Mouse (Mus musculus) intestine, postnatal 0 days (tissue): ENCODE measurements around the gene Olfr370. TPM values are rescaled to one million over a fixed set of nuclear protein-coding genes. Genes with fewer than 3 reads are reported as not detected.
A peak's percentile ranks its signal among the peaks of the same experiment; 100 is the strongest.

Source experiments
- ATAC-seq: fragments of 200-750 bp; cut with Nextera tagmentation; 2 replicates; pipeline ENCODE4 v1.8.0; 2017; ENCODE audit warnings: mild to moderate bottlenecking, moderate TSS enrichment, moderate library complexity
- H3K27ac ChIP-seq: fragments of 300-500 bp; sonication (generic); 2 replicates; pipeline ENCODE4 v1.5.1; 2014; ENCODE audit warnings: mild to moderate bottlenecking, low read depth, low read length, moderate library complexity
- H3K27me3 ChIP-seq: fragments of 300-500 bp; sonication (generic); replicated peaks from 2 replicates; pipeline ENCODE4 v1.6.1; 2014; ENCODE audit warnings: low read length, mixed read lengths; ENCODE audit not compliant: control insufficient read depth, insufficient read depth
- H3K36me3 ChIP-seq: fragments of 300-500 bp; sonication (generic); 2 replicates; pipeline ENCODE4 v1.6.1; 2014; ENCODE audit warnings: mild to moderate bottlenecking, moderate library complexity; ENCODE audit not compliant: control insufficient read depth, insufficient read depth
- H3K4me1 ChIP-seq: fragments of 300-500 bp; sonication (generic); replicated peaks from 2 replicates; pipeline ENCODE4 v1.6.1; 2014; ENCODE audit warnings: antibody characterized with exemption, low read length, mixed read lengths; ENCODE audit not compliant: control insufficient read depth, insufficient read depth
- H3K4me2 ChIP-seq: fragments of 300-500 bp; sonication (generic); replicated peaks from 2 replicates; pipeline ENCODE4 v1.6.1; 2014; ENCODE audit warnings: low read depth, mild to moderate bottlenecking, moderate library complexity
- H3K4me3 ChIP-seq: fragments of 300-500 bp; sonication (generic); 2 replicates; pipeline ENCODE4 v1.5.1; 2014; ENCODE audit warnings: low read depth, low read length
- H3K9ac ChIP-seq: fragments of 300-500 bp; sonication (generic); 2 replicates; pipeline ENCODE4 v1.6.1; 2014; ENCODE audit warnings: mild to moderate bottlenecking, low read depth, low read length
- H3K9me3 ChIP-seq: fragments of 300-500 bp; sonication (generic); 2 replicates; pipeline ENCODE4 v1.6.1; 2016; ENCODE audit warnings: mixed run types; ENCODE audit not compliant: control insufficient read depth
- CTCF ChIP-seq: sonication (generic); IDR thresholded peaks from 2 replicates; pipeline ENCODE4 v1.5.1; 2016; ENCODE audit warnings: low read depth, mild to moderate bottlenecking, control low read depth, antibody characterized with exemption, moderate library complexity
- WGBS: fragments of 180-500 bp; shearing (Covaris S2); extraction: QIAGEN DNeasy Blood & Tissue Kit; methylation state at CpG from one replicate; pipeline ENCODE4 v1.1.7; 2014; 5-methylcytosine and 5-hydroxymethylcytosine counted together
- polyA plus RNA-seq: library from polyadenylated mRNA; unstranded; fragments of >200 nt; fragmentation: Nextera tagmentation; extraction: Ambion mirVana; gene quantifications from 2 replicates; pipeline ENCODE4 v1.2.1, GENCODE M21; 2015

The Olfr370 gene
- polyA plus RNA-seq, 1 experiment from 2014 or later: not detected

GRCm38 (mm10) chr8:83585333-83585732, 49.8 kb downstream of the Olfr370 start:
- Histone ChIP-seq H3K4me3 (no peak overlapping the region), H3K4me2 (no peak overlapping the region), H3K36me3 (peaks cover 7% of the 10 kb centered on the region; the same call in 1 of the 2 replicates), H3K27me3 (no peaks in the 10 kb centered on the region), H3K9me3 (no peaks in the 10 kb centered on the region), H3K27ac (peak overlapping the region; percentile 60), H3K4me1 (0 out of 2 replicates have a peak, but pooled peaks cover 7% of the 10 kb centered on the region), H3K9ac (no peak overlapping the region)
- TF ChIP-seq CTCF: no peak
- peak; percentile 57 for ATAC-seq
- WGBS: 32% methylated on average over 3 of the region's 3 CpGs

- no peaks in the 10 kb centered on the region for H3K27me3 ChIP-seq
- no peak for ATAC-seq
- H3K4me1 ChIP-seq: no peaks in the 10 kb centered on the region
- H3K9ac ChIP-seq: no peak overlapping the region
- H3K4me3 ChIP-seq: no peak overlapping the region
- H3K27ac ChIP-seq: no peak overlapping the region
- TF ChIP-seq CTCF: no peak
- peaks cover 7% of the 10 kb centered on the region; the same call in 1 of the 2 replicates for H3K36me3 ChIP-seq
- no peaks in the 10 kb centered on the region for H3K9me3 ChIP-seq
- 68% methylated on average over 6 of the region's 6 CpGs for WGBS
- H3K4me2 ChIP-seq: no peak overlapping the region
These were observed 52.1 kb downstream of the Olfr370 start for GRCm38 (mm10) chr8:83587644-83588043.

GRCm38 (mm10) chr8:83588886-83589285, 53.3 kb downstream of the Olfr370 start:
- no peak overlapping the region for H3K4me3 ChIP-seq
- no peaks in the 10 kb centered on the region for H3K9me3 ChIP-seq
- no peak overlapping the region for H3K27ac ChIP-seq
- 49% methylated on average over 5 of the region's 5 CpGs for WGBS
- peaks cover 7% of the 10 kb centered on the region; the same call in 1 of the 2 replicates for H3K36me3 ChIP-seq
- no peak for ATAC-seq
- TF ChIP-seq CTCF: no peak
- H3K4me1 ChIP-seq: 0 out of 2 replicates have a peak, but pooled peaks cover 5% of the 10 kb centered on the region
- no peak overlapping the region for H3K9ac ChIP-seq
- no peaks in the 10 kb centered on the region for H3K27me3 ChIP-seq
- H3K4me2 ChIP-seq: no peak overlapping the region

- ATAC-seq: no peak
- WGBS: 76% methylated on average over 7 of the region's 7 CpGs
- peak; percentile 54 for TF ChIP-seq CTCF
These were observed 55.0 kb downstream of the Olfr370 start for GRCm38 (mm10) chr8:83590488-83591023.

GRCm38 (mm10) chr8:83592682-83593081, 57.1 kb downstream of the Olfr370 start:
- no peak overlapping the region for H3K27ac ChIP-seq
- ATAC-seq: no peak
- H3K4me2 ChIP-seq: peak overlapping the region; percentile 84
- 0 out of 2 replicates have a peak, but pooled peaks cover 5% of the 10 kb centered on the region for H3K4me1 ChIP-seq
- H3K9ac ChIP-seq: peak overlapping the region; percentile 69; the same call in 1 of the 2 replicates
- no peaks in the 10 kb centered on the region for H3K27me3 ChIP-seq
- 0 out of 2 replicates have a peak overlapping the region, but pooled peaks have one; percentile 9 for H3K4me3 ChIP-seq
- 48% methylated on average over 3 of the region's 3 CpGs for WGBS
- no peaks in the 10 kb centered on the region for H3K9me3 ChIP-seq
- peaks cover 7% of the 10 kb centered on the region; the same call in 1 of the 2 replicates for H3K36me3 ChIP-seq
- no peak for TF ChIP-seq CTCF

More at GRCm38 (mm10) chr8:83590488-83591023, 55.0 kb downstream of the Olfr370 start:
- 0 out of 2 replicates have a peak, but pooled peaks cover 5% of the 10 kb centered on the region for H3K4me1 ChIP-seq
- H3K27me3 ChIP-seq: no peaks in the 10 kb centered on the region
- H3K9ac ChIP-seq: no peak overlapping the region
- H3K4me2 ChIP-seq: no peak overlapping the region
- H3K27ac ChIP-seq: no peak overlapping the region
- no peaks in the 10 kb centered on the region for H3K9me3 ChIP-seq
- peaks cover 7% of the 10 kb centered on the region; the same call in 1 of the 2 replicates for H3K36me3 ChIP-seq
- H3K4me3 ChIP-seq: no peak overlapping the region

- WGBS: 2% methylated on average over 22 of the region's 22 CpGs
- peak; percentile 60 for ATAC-seq
- peak overlapping the region; percentile 69 for H3K9ac ChIP-seq
- H3K27me3 ChIP-seq: no peaks in the 10 kb centered on the region
- H3K36me3 ChIP-seq: no peaks in the 10 kb centered on the region
- no peaks in the 10 kb centered on the region for H3K9me3 ChIP-seq
- peak overlapping the region; percentile 57 for H3K27ac ChIP-seq
- TF ChIP-seq CTCF: no peak
- 0 out of 2 replicates have a peak, but pooled peaks cover 5% of the 10 kb centered on the region for H3K4me1 ChIP-seq
- H3K4me2 ChIP-seq: peak overlapping the region; percentile 84
- H3K4me3 ChIP-seq: peak overlapping the region; percentile 75
These were observed 58.0 kb downstream of the Olfr370 start for GRCm38 (mm10) chr8:83593325-83594166.
